Mouse (Mus musculus) intestine, embryonic 14.5 days (tissue): ENCODE measurements around the gene 1700020L24Rik. TPM values are rescaled to one million over a fixed set of nuclear protein-coding genes. Genes with fewer than 3 reads are reported as not detected.

ENCODE experiments used
- ATAC-seq: fragments of 200-750 bp; cut with Nextera tagmentation; replicated peaks from 2 replicates; pipeline ENCODE4 v1.8.0; 2017; ENCODE audit warnings: low read depth, moderate number of reproducible peaks, moderate TSS enrichment, moderate library complexity; ENCODE audit not compliant: low FRiP score, low TSS enrichment
- DNase-seq: peaks from one replicate; pipeline ENCODE4 v3.0.0-alpha.2; 2018; ENCODE audit warnings: low spot score
- H3K27ac ChIP-seq: fragments of 300-500 bp; sonication (generic); 2 replicates; pipeline ENCODE4 v1.5.1; 2014; ENCODE audit warnings: low read depth, mild to moderate bottlenecking, control low read depth
- H3K27me3 ChIP-seq: fragments of 300-500 bp; sonication (generic); replicated peaks from 2 replicates; pipeline ENCODE4 v1.6.1; 2014; ENCODE audit warnings: low read length, control low read depth; ENCODE audit not compliant: control insufficient read depth, insufficient read depth
- H3K36me3 ChIP-seq: fragments of 300-500 bp; sonication (generic); 2 replicates; pipeline ENCODE4 v1.6.1; 2014; ENCODE audit warnings: low read length, control low read depth; ENCODE audit not compliant: control insufficient read depth, insufficient read depth
- H3K4me1 ChIP-seq: fragments of 300-500 bp; sonication (generic); replicated peaks from 2 replicates; pipeline ENCODE4 v1.6.1; 2014; ENCODE audit warnings: low read length, control low read depth, mixed read lengths; ENCODE audit not compliant: control insufficient read depth, insufficient read depth
- H3K4me2 ChIP-seq: fragments of 300-500 bp; sonication (generic); 2 replicates; pipeline ENCODE4 v1.6.1; 2014; ENCODE audit warnings: low read length
- H3K4me3 ChIP-seq: fragments of 300-500 bp; sonication (generic); 2 replicates; pipeline ENCODE4 v1.5.1; 2014; ENCODE audit warnings: low read depth, low read length, control low read depth, mixed read lengths
- H3K9ac ChIP-seq: fragments of 300-500 bp; sonication (generic); 2 replicates; pipeline ENCODE4 v1.6.1; 2014; ENCODE audit warnings: mild to moderate bottlenecking, low read length
- H3K9me3 ChIP-seq: fragments of 300-500 bp; sonication (generic); 2 replicates; pipeline ENCODE4 v1.6.1; 2016; ENCODE audit warnings: low read length, control low read depth; ENCODE audit not compliant: control insufficient read depth
- WGBS: fragments of 180-500 bp; shearing (Covaris S2); extraction: QIAGEN DNeasy Blood & Tissue Kit; methylation state at CpG from one replicate; pipeline ENCODE4 v1.1.7; 2014; 5-methylcytosine and 5-hydroxymethylcytosine counted together
- polyA plus RNA-seq: library from polyadenylated mRNA; unstranded; fragments of >200 nt; fragmentation: Nextera tagmentation; extraction: Ambion mirVana; gene quantifications from 2 replicates; pipeline ENCODE4 v1.2.1, GENCODE M21; 2014

1700020L24Rik gene
- polyA plus RNA-seq, result 1.3 and 1.4 TPM in 2 replicates

- no peak within 1 kb of the TSS for H3K4me2 ChIP-seq
- WGBS, result 85% methylated on average over 1 of the region's 1 CpGs
- H3K4me1 ChIP-seq, result 0 out of 2 replicates have a peak, but pooled peaks cover 6% of the 10 kb centered on the region
- no peak within 1 kb of the TSS for H3K27ac ChIP-seq
- H3K4me3 ChIP-seq, result no peak within 1 kb of the TSS
- H3K9me3 ChIP-seq, result no peaks in the 10 kb centered on the region
- no peaks in the 10 kb centered on the region for H3K36me3 ChIP-seq
- DNase-seq, result no peak
- H3K9ac ChIP-seq, result no peak within 1 kb of the TSS
- peaks cover 14% of the 10 kb centered on the region for H3K27me3 ChIP-seq
- ATAC-seq, result no peak
Measured at GRCm38 (mm10) chr11:83437377-83437776, at the start of gene 1700020L24Rik. TSS of gene 1700020L24Rik (plus strand) at chr11:83437677.

- Histone ChIP-seq H3K27ac (no peak overlapping the region), H3K27me3 (no peaks in the 10 kb centered on the region), H3K4me3 (no peak overlapping the region), H3K9ac (no peak overlapping the region), H3K4me1 (no peaks in the 10 kb centered on the region), H3K9me3 (no peaks in the 10 kb centered on the region), H3K4me2 (no peak overlapping the region), H3K36me3 (peaks cover 57% of the 10 kb centered on the region)
- DNase-seq, result no peak
- 89% methylated on average over 4 of the region's 4 CpGs for WGBS
- no peak for ATAC-seq
Measured at GRCm38 (mm10) chr11:83393062-83393461, 44.4 kb upstream of the 1700020L24Rik start.

- no peak overlapping the region for H3K9ac ChIP-seq
- no peak overlapping the region for H3K4me3 ChIP-seq
- peaks cover 67% of the 10 kb centered on the region for H3K36me3 ChIP-seq
- H3K4me2 ChIP-seq, result no peak overlapping the region
- 60% methylated on average over 6 of the region's 6 CpGs for WGBS
- no peaks in the 10 kb centered on the region for H3K27me3 ChIP-seq
- H3K27ac ChIP-seq, result no peak overlapping the region
- H3K9me3 ChIP-seq, result no peaks in the 10 kb centered on the region
- H3K4me1 ChIP-seq, result no peaks in the 10 kb centered on the region
- DNase-seq (no peak), ATAC-seq (no peak)
Measured at GRCm38 (mm10) chr11:83394802-83395439, 42.6 kb upstream of the 1700020L24Rik start.

GRCm38 (mm10) chr11:83397626-83398025 is 39.9 kb upstream of the 1700020L24Rik start:
- H3K9ac ChIP-seq, result no peak overlapping the region
- H3K4me1 ChIP-seq, result no peaks in the 10 kb centered on the region
- H3K4me3 ChIP-seq, result no peak overlapping the region
- DNase-seq, result no peak
- no peak overlapping the region for H3K4me2 ChIP-seq
- H3K36me3 ChIP-seq, result peaks cover 53% of the 10 kb centered on the region
- no peaks in the 10 kb centered on the region for H3K9me3 ChIP-seq
- no peaks in the 10 kb centered on the region for H3K27me3 ChIP-seq
- 86% methylated on average over 7 of the region's 7 CpGs for WGBS
- H3K27ac ChIP-seq, result no peak overlapping the region
- no peak for ATAC-seq

GRCm38 (mm10) chr11:83398724-83399123 is 38.8 kb upstream of the 1700020L24Rik start:
- Histone ChIP-seq H3K4me3 (no peak overlapping the region), H3K4me2 (no peak overlapping the region), H3K4me1 (no peaks in the 10 kb centered on the region), H3K9ac (no peak overlapping the region), H3K27ac (no peak overlapping the region), H3K36me3 (peaks cover 58% of the 10 kb centered on the region), H3K27me3 (no peaks in the 10 kb centered on the region), H3K9me3 (no peaks in the 10 kb centered on the region)
- ATAC-seq (no peak), DNase-seq (no peak)
- 83% methylated on average over 5 of the region's 5 CpGs for WGBS

- Histone ChIP-seq H3K4me2 (no peak overlapping the region), H3K4me3 (no peak overlapping the region), H3K9ac (no peak overlapping the region), H3K9me3 (no peaks in the 10 kb centered on the region), H3K4me1 (no peaks in the 10 kb centered on the region), H3K27me3 (no peaks in the 10 kb centered on the region), H3K36me3 (peaks cover 23% of the 10 kb centered on the region), H3K27ac (no peak overlapping the region)
- WGBS, result 78% methylated on average over 7 of the region's 7 CpGs
- DNase-seq, result no peak
- no peak for ATAC-seq
Measured at GRCm38 (mm10) chr11:83403787-83404186, 33.7 kb upstream of the 1700020L24Rik start.

GRCm38 (mm10) chr11:83406391-83406790 is 31.1 kb upstream of the 1700020L24Rik start:
- Histone ChIP-seq H3K4me1 (peaks cover 5% of the 10 kb centered on the region; the same call in 1 of the 2 replicates), H3K9me3 (no peaks in the 10 kb centered on the region), H3K27ac (no peak overlapping the region), H3K4me2 (no peak overlapping the region), H3K27me3 (0 out of 2 replicates have a peak, but pooled peaks cover 10% of the 10 kb centered on the region), H3K9ac (no peak overlapping the region), H3K36me3 (peaks cover 17% of the 10 kb centered on the region), H3K4me3 (no peak overlapping the region)
- no peak for DNase-seq
- no peak for ATAC-seq
- WGBS, result 54% methylated on average over 3 of the region's 3 CpGs

- 33% methylated on average over 8 of the region's 8 CpGs for WGBS
- Histone ChIP-seq H3K4me2 (no peak overlapping the region), H3K9me3 (no peaks in the 10 kb centered on the region), H3K27me3 (0 out of 2 replicates have a peak, but pooled peaks cover 10% of the 10 kb centered on the region), H3K27ac (no peak overlapping the region), H3K4me1 (peaks cover 5% of the 10 kb centered on the region; the same call in 1 of the 2 replicates), H3K36me3 (peaks cover 6% of the 10 kb centered on the region), H3K9ac (no peak overlapping the region), H3K4me3 (no peak overlapping the region)
- no peak for ATAC-seq
- no peak for DNase-seq
Measured at GRCm38 (mm10) chr11:83408242-83408641, 29.2 kb upstream of the 1700020L24Rik start.
